Mouse (Mus musculus) midbrain, embryonic 10.5 days (tissue): ENCODE results near the gene Melk. TPM values are rescaled to one million over a fixed set of nuclear protein-coding genes. Genes with fewer than 3 reads are reported as not detected.
A peak's percentile ranks its signal among the peaks of the same experiment; 100 is the strongest.

Source experiments
- DNase-seq: peaks from one replicate; pipeline ENCODE4 v3.0.0-alpha.2; 2017; ENCODE audit warnings: low spot score
- H3K27ac ChIP-seq: fragments of 300-500 bp; sonication (generic); replicated peaks from 2 replicates; pipeline ENCODE4 v1.5.1; 2016; ENCODE audit warnings: mild to moderate bottlenecking
- H3K27me3 ChIP-seq: fragments of 300-500 bp; sonication (generic); 2 replicates; pipeline ENCODE4 v1.6.1; 2016; ENCODE audit warnings: low read depth, mild to moderate bottlenecking; ENCODE audit not compliant: poor library complexity, severe bottlenecking
- H3K36me3 ChIP-seq: fragments of 300-500 bp; sonication (generic); 2 replicates; pipeline ENCODE4 v1.6.1; 2016; ENCODE audit warnings: mild to moderate bottlenecking, moderate library complexity
- H3K4me1 ChIP-seq: fragments of 300-500 bp; sonication (generic); 2 replicates; pipeline ENCODE4 v1.6.1; 2016
- H3K4me3 ChIP-seq: fragments of 300-500 bp; sonication (generic); 2 replicates; pipeline ENCODE4 v1.5.1; 2016; ENCODE audit warnings: mild to moderate bottlenecking, moderate library complexity
- H3K9me3 ChIP-seq: fragments of 300-500 bp; sonication (generic); replicated peaks from 2 replicates; pipeline ENCODE4 v1.6.1; 2016; ENCODE audit warnings: mild to moderate bottlenecking
- WGBS: fragments of 180-500 bp; shearing (Covaris S2); methylation state at CpG from one replicate; pipeline ENCODE4 v1.1.7; 2016; 5-methylcytosine and 5-hydroxymethylcytosine counted together
- polyA plus RNA-seq: library from polyadenylated mRNA; unstranded; fragments of >200 nt; fragmentation: Nextera tagmentation; extraction: Ambion mirVana; gene quantifications from 2 replicates; pipeline ENCODE4 v1.2.1, GENCODE M21; 2016

Gene Melk
- polyA plus RNA-seq, 1 experiment from 2014 or later: 83.6 TPM

DNA sequence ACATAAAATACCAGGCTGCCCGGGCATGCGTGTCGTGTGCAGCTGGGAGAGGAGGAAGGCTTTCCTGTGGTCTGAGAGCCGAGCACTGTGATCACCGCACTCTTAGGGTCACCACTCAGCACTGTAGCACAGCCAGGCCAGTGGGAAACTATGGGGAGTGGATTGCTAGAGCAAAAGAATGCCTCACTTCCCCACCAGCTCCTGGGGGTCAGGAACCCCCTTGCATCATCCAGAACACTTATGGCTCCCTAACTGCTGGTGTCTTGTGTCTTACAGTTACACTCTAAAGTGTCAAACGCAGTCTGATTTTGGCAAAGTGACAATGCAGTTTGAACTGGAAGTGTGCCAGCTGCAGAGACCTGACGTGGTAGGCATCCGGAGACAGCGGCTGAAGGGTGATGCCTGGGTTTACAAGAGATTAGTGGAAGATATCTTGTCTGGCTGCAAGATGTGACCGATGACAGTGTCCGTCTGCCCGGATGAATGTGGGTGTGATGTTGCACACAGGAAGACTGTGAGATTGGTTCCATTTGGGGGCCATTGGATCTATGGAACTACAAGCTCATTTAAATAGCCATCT is 62.8 kb downstream of the Melk start:
- no peaks in the 10 kb centered on the region for H3K27me3 ChIP-seq
- H3K9me3 ChIP-seq: no peaks in the 10 kb centered on the region
- 92% methylated on average over 12 of the region's 12 CpGs for WGBS
- peaks cover 74% of the 10 kb centered on the region for H3K36me3 ChIP-seq
- no peak overlapping the region for H3K4me3 ChIP-seq
- no peak overlapping the region for H3K27ac ChIP-seq
- H3K4me1 ChIP-seq: no peaks in the 10 kb centered on the region
- no peak for DNase-seq

DNA sequence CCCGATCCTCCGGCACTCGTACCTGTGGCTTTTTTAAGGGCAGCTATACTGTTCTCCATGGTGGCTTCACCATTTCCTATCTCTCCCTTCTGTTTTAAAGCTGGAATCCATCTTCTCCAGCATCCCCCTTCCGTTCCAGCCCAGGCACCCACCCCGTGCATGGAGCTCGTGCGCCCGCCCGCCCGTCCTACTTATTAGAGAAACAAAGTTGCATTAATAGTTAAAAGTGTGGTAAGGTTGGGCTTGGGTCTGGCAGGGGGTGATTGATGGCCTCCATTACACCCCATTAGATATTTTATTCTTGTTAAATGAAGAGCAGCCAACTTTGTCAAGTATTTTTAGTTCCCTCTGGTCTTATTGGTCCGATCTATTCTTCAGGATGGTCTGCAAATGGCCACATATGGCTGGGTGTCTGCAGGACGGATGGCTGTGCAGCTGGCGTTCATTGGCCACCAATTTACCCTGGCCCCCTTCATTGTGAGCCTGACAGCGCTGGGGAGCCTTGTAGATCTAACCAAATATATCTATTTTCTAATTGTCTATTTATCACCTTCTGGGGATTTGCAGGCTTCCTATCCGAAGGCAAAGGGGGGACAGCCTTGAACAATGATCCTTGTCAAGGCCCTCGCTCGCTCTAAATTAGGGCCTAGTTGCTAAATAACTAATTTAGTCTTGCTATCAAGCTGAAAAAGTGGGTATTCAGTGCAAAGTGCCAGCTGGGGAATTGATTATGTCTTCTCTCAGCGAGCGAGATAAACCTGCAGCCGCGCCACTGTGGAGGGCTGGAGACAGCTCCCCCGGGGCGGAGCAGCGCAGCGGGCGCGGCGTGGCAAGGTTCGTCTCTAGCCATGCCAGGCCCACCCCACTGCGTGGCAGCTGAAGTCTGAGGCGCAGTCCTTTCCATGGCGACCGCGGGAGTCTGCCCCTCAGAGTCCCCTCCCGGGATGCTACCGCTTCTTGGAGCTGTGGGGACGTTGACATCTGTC is 91.8 kb downstream of the Melk start:
- Histone ChIP-seq H3K36me3 (no peaks in the 10 kb centered on the region), H3K4me3 (no peak overlapping the region), H3K27ac (no peak overlapping the region), H3K9me3 (no peaks in the 10 kb centered on the region), H3K27me3 (no peaks in the 10 kb centered on the region), H3K4me1 (no peaks in the 10 kb centered on the region)
- WGBS: 86% methylated on average over 37 of the region's 37 CpGs
- no peak for DNase-seq

DNA sequence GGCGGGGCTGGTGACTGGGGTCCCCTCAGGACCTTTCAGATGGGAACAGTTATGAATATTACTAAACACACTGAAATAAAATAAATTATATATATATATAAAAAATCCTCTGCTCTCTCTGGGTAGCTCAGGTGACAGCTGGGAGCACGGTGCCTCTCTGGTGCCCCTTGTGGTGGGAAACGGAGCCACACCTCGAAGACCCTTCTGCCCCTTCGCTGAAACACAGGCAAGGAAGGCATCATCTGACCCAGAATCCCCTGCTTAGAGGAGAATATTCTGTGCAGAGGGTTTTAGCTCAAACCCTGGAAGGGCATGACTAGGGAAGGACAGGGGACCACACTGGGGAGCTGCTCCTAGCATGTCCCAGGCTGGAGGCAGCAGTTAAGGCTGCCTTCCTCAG is 101.9 kb downstream of the Melk start:
- Histone ChIP-seq H3K4me3 (no peak overlapping the region), H3K36me3 (no peaks in the 10 kb centered on the region), H3K9me3 (no peaks in the 10 kb centered on the region), H3K4me1 (peaks cover 3% of the 10 kb centered on the region; the same call in 1 of the 2 replicates), H3K27ac (no peak overlapping the region), H3K27me3 (no peaks in the 10 kb centered on the region)
- DNase-seq: peak; percentile 56
- WGBS: 5% methylated on average over 5 of the region's 5 CpGs

DNA sequence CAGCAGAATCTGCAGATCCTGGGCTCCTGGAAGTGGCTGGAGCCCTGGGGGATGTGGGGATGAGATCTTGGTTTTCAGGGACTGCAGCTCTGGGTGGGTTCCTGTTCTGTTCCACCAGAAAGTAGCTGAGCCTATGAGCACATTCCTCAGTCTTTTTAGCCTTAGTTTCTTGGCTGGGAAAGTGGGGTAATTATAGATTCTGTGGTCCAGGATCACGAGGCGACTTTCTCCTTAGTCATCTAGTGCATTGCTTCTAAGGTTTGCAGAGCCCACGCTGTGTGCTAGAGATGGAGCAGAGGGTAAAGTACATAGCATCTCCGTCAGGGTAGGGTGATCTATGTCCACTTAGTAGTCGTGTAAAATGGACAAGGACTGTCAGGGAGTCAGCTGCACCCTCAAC is 103.8 kb downstream of the Melk start:
- 85% methylated on average over 5 of the region's 5 CpGs for WGBS
- no peak overlapping the region for H3K27ac ChIP-seq
- no peaks in the 10 kb centered on the region for H3K27me3 ChIP-seq
- peaks cover 3% of the 10 kb centered on the region; the same call in 1 of the 2 replicates for H3K4me1 ChIP-seq
- DNase-seq: no peak
- no peaks in the 10 kb centered on the region for H3K9me3 ChIP-seq
- no peaks in the 10 kb centered on the region for H3K36me3 ChIP-seq
- no peak overlapping the region for H3K4me3 ChIP-seq

Other genes starting within 250 kb of the Melk start
- 14.5 and 17.6 TPM in 2 replicates for gene Gne, start 216.7 kb upstream of the Melk start, polyA plus RNA-seq
- gene Rnf38, start 67.1 kb upstream of the Melk start, polyA plus RNA-seq: 29.0 and 38.6 TPM in 2 replicates